Mouse (Mus musculus) heart, embryonic 14.5 days (tissue): ENCODE data around the gene Bbs9. TPM values are rescaled to one million over a fixed set of nuclear protein-coding genes. Genes with fewer than 3 reads are reported as not detected.

Experiments
- ATAC-seq: fragments of 200-750 bp; cut with Nextera tagmentation; 2 replicates; pipeline ENCODE4 v1.8.0; 2017; ENCODE audit warnings: low read depth, moderate TSS enrichment; ENCODE audit not compliant: insufficient number of reproducible peaks, insufficient read depth, low FRiP score
- H3K27ac ChIP-seq, 2 experiments: fragments of 200-500 bp in 1 of 2; fragments of 300-500 bp in 1 of 2; sonication (generic) in 1 of 2; replicated peaks in 1 of 2; 2 replicates each; pipeline ENCODE4 v1.5.1; 2012 to 2014; ENCODE audit warnings: low read depth in 2 of 2, low read length in 2 of 2, control low read depth in 1 of 2, mild to moderate bottlenecking in 1 of 2, mixed read lengths in 1 of 2; ENCODE audit not compliant: control insufficient read depth in 1 of 2, insufficient read depth in 1 of 2
- H3K27me3 ChIP-seq: fragments of 300-500 bp; sonication (generic); 2 replicates; pipeline ENCODE4 v1.6.1; 2014; ENCODE audit warnings: mild to moderate bottlenecking, low read length, control low read depth; ENCODE audit not compliant: control insufficient read depth, insufficient read depth
- H3K36me3 ChIP-seq: fragments of 300-500 bp; sonication (generic); 2 replicates; pipeline ENCODE4 v1.6.1; 2014; ENCODE audit warnings: mild to moderate bottlenecking, control low read depth, low read length, mixed read lengths; ENCODE audit not compliant: control insufficient read depth, insufficient read depth
- H3K4me1 ChIP-seq, 2 experiments: fragments of 200-500 bp in 1 of 2; fragments of 300-500 bp in 1 of 2; sonication (generic) in 1 of 2; 2 replicates each; pipeline ENCODE4 v1.6.1; 2012 to 2014; ENCODE audit warnings: low read length in 2 of 2, control low read depth in 1 of 2, mixed read lengths in 1 of 2; ENCODE audit not compliant: control insufficient read depth in 2 of 2, insufficient read depth in 2 of 2
- H3K4me2 ChIP-seq: fragments of 300-500 bp; sonication (generic); 2 replicates; pipeline ENCODE4 v1.6.1; 2014; ENCODE audit warnings: mild to moderate bottlenecking, low read length
- H3K4me3 ChIP-seq, 2 experiments: fragments of 200-500 bp in 1 of 2; fragments of 300-500 bp in 1 of 2; sonication (generic) in 1 of 2; 2 replicates each; pipeline ENCODE4 v1.5.1; 2012 to 2014; ENCODE audit warnings: low read length in 2 of 2, mild to moderate bottlenecking in 2 of 2, control low read depth in 1 of 2, low read depth in 1 of 2, moderate library complexity in 1 of 2; ENCODE audit not compliant: control insufficient read depth in 1 of 2, insufficient read depth in 1 of 2
- H3K9ac ChIP-seq: fragments of 300-500 bp; sonication (generic); 2 replicates; pipeline ENCODE4 v1.6.1; 2014; ENCODE audit warnings: mild to moderate bottlenecking, low read length
- H3K9me3 ChIP-seq: fragments of 300-500 bp; sonication (generic); 2 replicates; pipeline ENCODE4 v1.6.1; 2016; ENCODE audit warnings: low read length, control low read depth; ENCODE audit not compliant: control insufficient read depth
- WGBS: fragments of 180-500 bp; shearing (Covaris S2); extraction: QIAGEN DNeasy Blood & Tissue Kit; methylation state at CpG from one replicate; pipeline ENCODE4 v1.1.7; 2014; 5-methylcytosine and 5-hydroxymethylcytosine counted together
- polyA plus RNA-seq: library from polyadenylated mRNA; unstranded; fragments of >200 nt; fragmentation: Nextera tagmentation; extraction: Ambion mirVana; gene quantifications from 2 replicates; pipeline ENCODE4 v1.2.1, GENCODE M21; 2014

Gene Bbs9
- polyA plus RNA-seq, 1 experiment from 2014 or later = 11.6 TPM

DNA sequence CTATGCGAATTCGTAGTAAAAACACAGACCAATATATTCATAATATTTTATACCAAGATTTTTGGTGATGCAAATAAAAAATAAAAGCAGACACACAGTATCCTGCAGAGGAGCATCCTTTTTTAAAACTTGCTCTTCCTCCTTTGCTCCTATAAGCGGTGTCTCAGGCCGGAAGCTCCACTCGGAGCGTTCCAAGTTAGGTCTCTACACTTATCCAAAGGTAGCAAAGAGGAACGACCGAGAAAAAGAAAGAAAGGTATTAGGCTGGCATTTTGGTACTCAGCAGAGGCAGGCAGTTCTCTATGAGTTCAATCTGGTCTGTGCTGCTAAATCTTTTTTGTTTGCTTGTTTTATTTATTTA is 6.6 kb upstream of the Bbs9 start:
- ATAC-seq = no peak
- Histone ChIP-seq H3K9ac (no peak overlapping the region; the same call in 1 of the 2 replicates), H3K4me2 (no peak overlapping the region), H3K9me3 (no peaks in the 10 kb centered on the region), H3K27me3 (no peaks in the 10 kb centered on the region), H3K36me3 (peaks cover 20% of the 10 kb centered on the region; the same call in 1 of the 2 replicates), H3K4me3 (no peak overlapping the region; a peak in 1 of 4 replicates), H3K27ac (no peak overlapping the region), H3K4me1 (0 out of 4 replicates have a peak, but pooled peaks cover 0 to 3% of the 10 kb centered on the region in 2 experiments)
- WGBS = 78% methylated on average over 8 of the region's 8 CpGs

DNA sequence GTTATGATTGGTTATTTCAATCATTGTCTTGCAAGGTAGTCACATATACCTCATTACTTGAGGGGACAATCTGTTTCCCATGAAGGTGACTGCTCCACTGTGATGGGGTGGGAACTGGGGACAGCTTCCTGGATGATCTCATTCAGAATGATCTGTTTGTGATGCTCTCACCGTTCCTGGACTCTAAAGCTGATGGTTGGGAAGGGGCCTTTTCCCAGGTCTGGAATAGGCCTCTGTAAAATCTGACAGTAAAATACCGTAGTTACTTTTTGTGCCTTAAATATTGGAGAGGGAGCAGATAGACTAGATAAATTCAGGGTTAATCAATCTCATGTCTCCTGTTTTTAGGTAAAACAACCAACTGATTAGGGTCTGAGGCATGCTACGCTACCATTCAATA is 5.9 kb upstream of the Bbs9 start, which contains the start of gene Rp9:
TSS of gene Rp9 (minus strand) at position 101 of the 400 bp plus-strand sequence.
- peak within 1 kb of the TSS; percentile 30 to 80; a peak in 3 of 4 replicates for H3K4me3 ChIP-seq
- no peaks in the 10 kb centered on the region for H3K27me3 ChIP-seq
- peaks cover 13% of the 10 kb centered on the region; the same call in 1 of the 2 replicates for H3K36me3 ChIP-seq
- no peaks in the 10 kb centered on the region for H3K9me3 ChIP-seq
- peak within 1 kb of the TSS; percentile 47 to 86; a peak in 3 of 4 replicates for H3K27ac ChIP-seq
- H3K4me2 ChIP-seq = peak within 1 kb of the TSS; percentile 78
- 82% methylated on average over 3 of the region's 3 CpGs for WGBS
- ATAC-seq = no peak
- peak within 1 kb of the TSS; percentile 97 for H3K9ac ChIP-seq
- 0 out of 4 replicates have a peak, but pooled peaks cover 0 to 3% of the 10 kb centered on the region in 2 experiments for H3K4me1 ChIP-seq

DNA sequence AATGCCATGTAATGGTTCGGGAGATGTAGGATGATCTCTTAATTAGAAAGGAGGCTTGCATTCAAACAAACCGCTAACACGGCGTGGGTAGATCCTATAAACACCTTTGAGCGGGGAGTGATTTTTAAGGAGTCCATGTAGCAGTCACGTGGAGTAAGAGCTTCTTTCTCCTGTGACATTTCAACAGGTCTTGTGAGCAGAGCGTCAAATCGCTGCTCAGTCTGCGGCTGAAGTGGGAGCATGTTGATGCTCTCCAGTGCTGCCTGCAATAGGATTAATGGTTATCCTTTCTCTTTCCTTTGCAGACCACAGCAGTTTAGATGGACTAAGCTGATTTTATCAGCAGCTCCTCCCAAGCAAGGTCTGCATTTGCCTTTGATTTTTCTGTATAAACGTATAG is 750 bp downstream of the Bbs9 start:
- Histone ChIP-seq H3K9ac (peak overlapping the region; percentile 75), H3K4me3 (peak overlapping the region; percentile 68 to 72), H3K4me2 (peak overlapping the region; percentile 75), H3K4me1 (peaks cover 0 to 6% of the 10 kb centered on the region in 2 experiments; a peak in 2 of 4 replicates), H3K27ac (peak overlapping the region in 1 of 2 experiments; percentile 53; a peak in 1 of 4 replicates), H3K9me3 (no peaks in the 10 kb centered on the region), H3K27me3 (no peaks in the 10 kb centered on the region), H3K36me3 (no peaks in the 10 kb centered on the region)
- no peak for ATAC-seq
- 4% methylated on average over 10 of the region's 10 CpGs for WGBS

DNA sequence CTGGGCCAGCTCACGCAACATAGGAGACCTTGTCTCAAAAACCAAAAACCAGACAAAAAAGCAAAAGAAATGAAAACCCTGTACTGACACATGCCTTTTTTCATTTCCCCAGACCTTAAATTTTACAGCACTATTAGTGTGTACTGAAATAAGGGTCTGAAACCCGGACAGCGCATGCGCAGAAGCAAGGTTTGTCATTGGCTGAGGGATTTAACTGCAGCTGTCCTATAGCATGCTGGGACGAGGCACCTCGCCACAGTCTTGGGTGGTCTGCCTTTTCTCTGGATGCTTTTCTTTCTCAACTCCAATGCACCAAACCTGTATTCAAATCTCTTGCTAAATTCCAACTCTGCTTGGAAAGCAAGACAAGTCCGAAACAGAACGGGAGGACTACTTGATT is 3.4 kb downstream of the Bbs9 start:
- 87% methylated on average over 8 of the region's 8 CpGs for WGBS
- Histone ChIP-seq H3K27ac (no peak overlapping the region), H3K27me3 (no peaks in the 10 kb centered on the region), H3K4me1 (peaks cover 0 to 6% of the 10 kb centered on the region in 2 experiments; a peak in 2 of 4 replicates), H3K9me3 (no peaks in the 10 kb centered on the region), H3K9ac (no peak overlapping the region), H3K4me3 (no peak overlapping the region), H3K4me2 (no peak overlapping the region), H3K36me3 (no peaks in the 10 kb centered on the region)
- no peak for ATAC-seq

DNA sequence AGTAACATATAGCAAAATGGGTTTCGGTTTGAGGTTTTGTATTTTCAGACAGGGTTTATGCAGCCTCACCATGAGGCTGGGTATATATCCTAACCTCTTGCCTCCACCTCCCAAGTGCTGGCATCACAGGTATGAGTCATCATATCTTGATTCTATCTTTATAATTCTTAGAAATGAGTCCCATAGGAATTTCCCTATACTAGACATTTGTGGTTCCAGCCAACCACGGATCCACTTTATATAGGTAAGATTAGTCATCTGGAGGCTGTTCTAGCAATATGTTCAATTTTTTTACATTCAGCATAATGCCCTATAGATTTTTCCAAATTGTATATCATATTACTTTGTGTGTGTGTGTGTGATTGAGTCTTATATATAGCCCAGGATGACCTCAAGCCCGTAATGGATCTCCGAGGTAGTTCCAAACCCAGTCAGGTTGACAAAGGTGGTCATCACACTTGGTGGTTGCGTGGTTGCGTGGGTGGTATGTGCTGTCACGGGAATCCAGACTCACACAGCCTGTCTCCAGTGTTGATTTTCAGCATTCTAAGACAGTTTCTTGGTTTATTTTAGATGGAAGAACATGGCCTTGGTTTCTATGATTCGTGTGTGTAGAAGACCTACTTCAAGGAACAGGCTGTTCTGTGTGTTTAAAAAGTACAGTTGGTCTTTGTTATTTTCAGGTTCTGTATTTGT is 8.5 kb downstream of the Bbs9 start:
- WGBS = 89% methylated on average over 8 of the region's 8 CpGs
- Histone ChIP-seq H3K4me2 (no peak overlapping the region), H3K36me3 (no peaks in the 10 kb centered on the region), H3K4me3 (no peak overlapping the region), H3K9me3 (no peaks in the 10 kb centered on the region), H3K27me3 (no peaks in the 10 kb centered on the region), H3K4me1 (no peaks in the 10 kb centered on the region), H3K27ac (no peak overlapping the region), H3K9ac (no peak overlapping the region)
- no peak for ATAC-seq

DNA sequence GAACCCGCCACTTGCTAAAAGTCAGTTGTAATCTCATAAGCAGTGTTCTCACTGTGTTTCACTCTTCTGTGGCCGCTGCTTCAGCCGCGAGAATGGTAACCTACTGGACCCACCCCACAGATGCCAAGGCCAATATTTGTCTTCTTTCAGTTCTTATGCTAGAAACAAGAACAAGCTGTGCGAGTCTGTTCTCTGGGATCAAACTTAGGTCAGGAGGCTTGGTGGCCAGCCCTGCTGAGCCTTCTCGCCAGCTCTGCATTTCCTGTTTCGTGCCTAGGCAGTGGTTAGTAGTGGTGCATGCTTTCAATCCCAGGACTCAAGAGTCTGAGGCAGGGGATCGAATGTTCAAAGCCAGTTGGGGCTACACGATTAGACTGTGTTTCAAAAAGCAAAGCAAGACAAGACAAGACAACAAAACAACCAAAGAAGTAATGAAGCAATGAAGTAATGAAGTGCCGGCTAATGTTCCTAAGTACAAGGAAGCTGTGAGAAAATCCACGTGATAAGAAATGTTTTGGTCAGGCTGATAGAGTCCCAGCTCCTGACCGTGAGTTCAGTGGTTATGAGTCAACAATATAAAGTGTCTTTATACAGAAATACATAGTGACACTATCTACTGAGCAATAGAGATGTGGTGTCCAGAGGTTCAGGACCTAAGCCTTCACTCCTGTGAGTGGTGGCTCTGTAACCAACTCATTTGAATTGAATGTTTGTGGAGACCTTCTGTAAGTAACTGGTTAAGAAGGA is 9.2 kb downstream of the Bbs9 start:
- 81% methylated on average over 12 of the region's 12 CpGs for WGBS
- no peaks in the 10 kb centered on the region for H3K4me1 ChIP-seq
- no peak overlapping the region for H3K4me2 ChIP-seq
- no peak overlapping the region for H3K4me3 ChIP-seq
- no peaks in the 10 kb centered on the region for H3K9me3 ChIP-seq
- no peaks in the 10 kb centered on the region for H3K36me3 ChIP-seq
- ATAC-seq = no peak
- H3K27me3 ChIP-seq = no peaks in the 10 kb centered on the region
- no peak overlapping the region for H3K27ac ChIP-seq
- no peak overlapping the region for H3K9ac ChIP-seq

DNA sequence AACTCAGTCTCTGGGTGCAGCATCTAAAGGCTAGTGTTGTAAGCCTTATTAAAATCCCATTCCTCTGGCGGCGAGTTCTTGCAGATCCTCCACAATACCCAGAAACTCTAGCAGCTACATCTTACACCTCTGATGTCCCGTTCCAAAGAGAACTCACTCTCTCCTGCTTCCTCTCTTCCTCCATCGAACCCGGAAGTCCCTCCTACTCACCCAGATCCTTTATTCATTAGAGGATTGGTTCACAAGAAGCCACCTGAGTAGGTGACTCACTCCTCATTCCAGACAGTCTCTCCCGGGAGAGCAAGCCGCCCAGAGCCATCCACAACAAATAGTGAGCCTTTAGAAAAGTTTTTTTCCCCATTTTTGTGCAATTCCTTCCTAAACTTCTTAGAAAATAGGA is 10.7 kb downstream of the Bbs9 start:
- H3K4me3 ChIP-seq = no peak overlapping the region
- no peaks in the 10 kb centered on the region for H3K27me3 ChIP-seq
- H3K9ac ChIP-seq = no peak overlapping the region
- H3K9me3 ChIP-seq = no peaks in the 10 kb centered on the region
- H3K27ac ChIP-seq = no peak overlapping the region
- H3K36me3 ChIP-seq = no peaks in the 10 kb centered on the region
- WGBS = 86% methylated on average over 7 of the region's 7 CpGs
- no peaks in the 10 kb centered on the region for H3K4me1 ChIP-seq
- no peak for ATAC-seq
- H3K4me2 ChIP-seq = no peak overlapping the region
